Mouse (Mus musculus): Measurements from ENCODE around the gene Mrpl48.
A peak's percentile ranks its signal among the peaks of the same experiment; 100 is the strongest.

The Mrpl48 gene

DNA sequence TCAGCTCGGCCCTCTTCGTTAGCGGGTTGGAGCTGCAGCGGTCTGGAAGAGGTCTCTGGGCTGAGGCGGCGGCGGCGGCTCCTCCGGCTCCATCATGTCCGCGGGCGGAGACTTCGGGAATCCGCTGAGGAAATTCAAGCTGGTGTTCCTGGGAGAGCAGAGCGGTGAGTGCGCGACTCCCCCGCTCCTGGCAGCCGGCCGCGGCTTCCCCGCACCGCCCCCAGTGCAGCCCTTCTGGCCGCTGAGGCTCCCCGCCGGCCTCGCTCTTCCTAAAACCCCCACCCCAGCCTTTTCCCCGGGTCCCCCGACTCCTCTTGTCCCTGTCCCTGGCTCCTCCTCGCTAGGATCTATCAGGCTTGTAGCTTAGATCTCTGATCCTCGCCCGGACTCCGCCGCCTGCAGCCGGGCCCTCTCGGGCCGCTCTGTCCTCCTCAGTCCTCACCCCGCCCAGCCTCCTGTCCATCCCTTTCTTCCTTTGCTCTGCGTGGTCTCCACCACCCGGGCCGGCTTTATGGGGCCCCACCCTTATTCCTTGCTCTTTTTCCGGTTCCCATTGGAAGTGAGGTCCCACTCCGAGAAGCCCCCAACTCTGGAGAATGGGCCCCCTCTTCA, at the start of gene Mrpl48:
TSS of gene Mrpl48 (minus strand) at position 172 of the 612 bp plus-strand sequence.
- DNase-seq = peak; percentile 69

GRCm38 (mm10) chr7:100656739-100657138, 48.6 kb upstream of the Mrpl48 start:
- DNase-seq = no peak

DNA sequence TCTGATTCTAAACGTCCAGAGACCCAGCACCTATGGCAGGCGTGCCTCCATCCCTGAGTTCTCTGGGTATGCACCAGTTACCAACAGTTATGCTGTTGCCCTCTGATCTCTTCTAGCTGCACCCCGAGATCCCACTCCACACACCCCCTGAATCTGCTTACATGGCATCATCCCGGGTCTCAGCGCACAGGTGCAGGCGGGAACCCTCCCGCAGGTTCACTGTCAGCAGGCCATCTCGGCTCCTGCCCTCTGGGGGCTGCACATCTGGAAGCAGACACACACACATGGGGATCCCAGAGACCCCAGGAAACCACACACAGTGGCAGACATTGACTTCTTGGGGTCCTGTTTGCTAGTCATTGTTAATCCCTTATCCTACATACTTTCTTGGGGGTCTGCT, 46.3 kb upstream of the Mrpl48 start:
- no peak for DNase-seq

DNA sequence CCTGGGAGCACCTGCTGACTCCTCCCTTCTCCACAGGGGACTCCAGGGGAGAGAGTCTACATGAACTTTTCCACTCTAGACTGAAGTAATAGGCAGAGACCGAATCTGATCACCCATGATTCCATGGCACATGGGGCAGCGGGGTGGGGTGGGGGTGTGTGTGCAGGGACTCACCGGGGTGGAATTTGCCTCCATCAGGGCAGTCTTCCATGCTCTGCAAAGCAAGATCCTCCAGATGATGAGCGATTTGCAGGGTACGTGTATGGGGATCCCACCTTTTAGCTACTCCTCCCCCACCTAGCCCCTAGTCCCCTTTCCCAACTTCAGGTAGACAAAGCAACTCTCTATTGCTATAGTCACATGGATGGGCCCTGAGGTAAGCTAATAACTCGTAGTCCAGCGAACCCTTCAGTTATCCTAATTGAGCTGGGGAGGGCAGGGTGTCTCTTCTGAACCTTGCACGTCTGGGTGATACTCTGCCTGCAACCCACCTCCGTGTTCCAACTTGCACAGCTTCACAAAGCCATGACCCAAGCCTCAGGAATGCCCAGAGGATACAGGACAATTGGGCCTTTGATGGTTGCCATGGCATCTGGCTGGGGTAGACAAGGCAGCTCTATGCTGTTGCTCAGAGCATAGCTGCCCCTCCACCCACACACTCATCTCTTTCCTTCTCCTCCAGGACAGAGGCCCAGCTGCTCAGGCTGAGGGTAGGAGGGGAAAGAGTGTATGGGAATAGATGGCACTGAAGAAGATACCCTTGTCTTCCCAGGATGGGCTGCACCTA, 45.6 kb upstream of the Mrpl48 start:
- DNase-seq = peak; percentile 37

- no peak for DNase-seq
These were observed 42.9 kb upstream of the Mrpl48 start for GRCm38 (mm10) chr7:100651011-100651410.

- DNase-seq = no peak
These were observed 42.3 kb upstream of the Mrpl48 start for GRCm38 (mm10) chr7:100650421-100650820.

- no peak for DNase-seq
These were observed 41.7 kb upstream of the Mrpl48 start for GRCm38 (mm10) chr7:100649826-100650225.

GRCm38 (mm10) chr7:100649095-100649494, 41.0 kb upstream of the Mrpl48 start:
- no peak for DNase-seq

DNA sequence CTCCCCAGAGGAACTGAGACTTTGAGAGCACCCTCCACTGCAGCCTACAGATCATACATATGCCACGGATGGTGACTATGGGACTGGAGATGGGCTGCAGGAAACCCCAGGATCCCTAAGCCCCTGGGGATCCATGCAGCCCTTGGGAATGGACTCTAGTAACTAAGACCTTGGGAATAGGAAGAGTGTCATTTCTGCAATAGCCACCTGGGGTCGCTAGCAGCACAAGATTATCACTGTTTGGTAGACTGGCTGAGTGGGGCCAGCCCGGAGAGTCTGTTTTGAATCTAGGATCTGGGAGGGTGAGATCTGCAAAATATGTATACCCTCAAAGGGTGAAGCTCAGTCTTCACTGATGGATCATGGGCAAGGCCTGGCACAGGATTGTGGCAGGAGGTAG, 37.0 kb upstream of the Mrpl48 start:
- peak; percentile 71 for DNase-seq

GRCm38 (mm10) chr7:100642413-100642812, 34.3 kb upstream of the Mrpl48 start:
- no peak for DNase-seq

DNA sequence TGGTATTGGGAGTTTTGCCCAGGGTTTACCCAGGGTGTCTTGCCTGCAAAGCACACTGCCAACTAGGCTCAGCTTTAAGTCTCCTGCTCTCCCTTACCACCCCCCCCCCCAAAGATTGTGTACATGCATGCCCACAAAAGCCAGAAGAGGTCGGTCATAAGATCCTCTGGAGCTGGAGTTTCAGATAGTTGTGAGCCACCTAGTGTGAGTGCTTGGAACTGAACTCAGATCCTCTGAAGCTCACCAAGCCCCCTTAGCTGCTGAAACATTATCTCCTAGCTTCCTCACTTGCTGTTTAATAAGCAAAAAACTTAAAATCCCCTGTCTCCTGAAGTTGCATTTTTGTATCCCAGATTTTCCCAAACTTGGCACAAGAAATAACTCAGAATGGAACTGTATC, 29.6 kb upstream of the Mrpl48 start:
- no peak for DNase-seq

DNA sequence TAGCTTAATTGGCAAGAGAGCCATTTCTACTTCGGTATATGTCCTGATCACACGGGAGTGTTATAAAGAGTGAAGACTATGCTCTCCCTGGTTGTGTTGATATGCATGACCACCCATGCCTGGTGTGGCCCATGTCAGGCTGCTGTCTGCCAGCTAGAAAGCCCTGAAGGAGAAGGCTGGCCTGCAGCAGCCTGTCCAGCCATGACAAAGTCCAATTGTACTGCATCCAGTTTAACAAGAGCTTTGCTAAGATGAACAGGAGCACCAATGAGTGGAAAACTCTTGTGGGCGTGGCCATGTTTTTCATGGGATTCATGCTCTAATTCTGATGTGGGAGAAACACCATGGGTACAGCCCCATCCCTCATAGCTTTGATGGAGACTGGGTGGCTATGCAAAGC, 16.4 kb upstream of the Mrpl48 start:
- DNase-seq = no peak

- DNase-seq = no peak
These were observed 14.2 kb upstream of the Mrpl48 start for GRCm38 (mm10) chr7:100622277-100622676.

GRCm38 (mm10) chr7:100616121-100616857, 8.2 kb upstream of the Mrpl48 start:
- DNase-seq = no peak

- DNase-seq = no peak
These were observed 809 bp upstream of the Mrpl48 start for GRCm38 (mm10) chr7:100608910-100609309.

- DNase-seq = peak; percentile 97
These were observed 629 bp downstream of the Mrpl48 start, which contains the start of gene Rab6a for GRCm38 (mm10) chr7:100607214-100608129. Rab6a (plus strand) TSS chr7:100607410.

DNA sequence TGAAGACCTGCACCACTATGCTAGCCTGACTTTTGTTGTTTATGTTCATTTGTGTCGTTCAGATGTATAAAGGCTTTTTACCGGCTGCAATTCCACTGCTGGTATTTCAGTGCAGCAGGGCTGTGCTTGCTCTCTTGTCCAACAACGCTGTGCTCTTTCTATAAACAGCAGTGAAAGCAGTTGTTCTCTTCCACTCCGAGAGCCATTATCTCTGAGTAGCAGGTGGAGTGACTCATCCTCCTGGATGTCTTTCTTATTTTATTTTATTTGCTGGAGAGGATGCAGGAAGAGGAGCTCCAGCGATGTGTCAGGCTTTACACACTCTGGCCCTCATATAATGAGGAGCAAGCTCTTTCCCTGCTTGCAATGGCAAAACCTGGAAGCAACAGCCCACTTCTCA, 7.9 kb downstream of the Mrpl48 start:
- no peak for DNase-seq

DNA sequence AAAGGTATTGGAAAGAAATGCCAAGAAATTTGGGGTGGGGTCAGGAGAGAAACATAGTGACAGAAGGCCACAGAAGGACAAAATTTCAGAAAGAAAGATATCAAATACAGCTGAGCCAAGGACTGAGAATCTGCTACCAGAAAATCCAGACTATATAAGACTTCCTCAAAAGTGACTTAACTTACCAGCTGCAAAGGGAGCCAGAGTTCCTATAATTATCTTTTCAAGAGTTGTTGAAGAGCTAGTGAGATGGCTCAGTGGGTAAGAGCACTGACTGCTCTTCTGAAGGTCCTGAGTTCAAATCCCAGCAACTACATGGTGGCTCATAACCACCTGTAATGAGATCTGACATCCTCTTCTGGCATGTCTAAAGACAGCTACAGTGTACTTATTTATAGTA, 14.8 kb downstream of the Mrpl48 start:
- no peak for DNase-seq

DNA sequence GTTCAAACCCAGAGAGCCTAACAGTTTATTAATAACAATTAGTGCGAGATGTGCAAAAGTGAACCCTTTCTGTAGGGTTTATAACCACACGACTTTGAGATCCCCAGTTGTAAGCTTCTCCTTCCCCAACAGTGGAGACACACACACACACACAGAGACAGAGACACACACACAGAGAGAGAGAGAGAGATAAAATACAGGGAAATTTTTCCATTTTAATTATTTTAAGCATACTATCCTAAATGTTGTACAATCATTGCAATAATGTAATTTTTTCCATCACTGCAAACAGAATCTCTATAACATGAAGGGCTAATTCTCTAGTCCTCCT, 16.6 kb downstream of the Mrpl48 start:
- no peak for DNase-seq

DNA sequence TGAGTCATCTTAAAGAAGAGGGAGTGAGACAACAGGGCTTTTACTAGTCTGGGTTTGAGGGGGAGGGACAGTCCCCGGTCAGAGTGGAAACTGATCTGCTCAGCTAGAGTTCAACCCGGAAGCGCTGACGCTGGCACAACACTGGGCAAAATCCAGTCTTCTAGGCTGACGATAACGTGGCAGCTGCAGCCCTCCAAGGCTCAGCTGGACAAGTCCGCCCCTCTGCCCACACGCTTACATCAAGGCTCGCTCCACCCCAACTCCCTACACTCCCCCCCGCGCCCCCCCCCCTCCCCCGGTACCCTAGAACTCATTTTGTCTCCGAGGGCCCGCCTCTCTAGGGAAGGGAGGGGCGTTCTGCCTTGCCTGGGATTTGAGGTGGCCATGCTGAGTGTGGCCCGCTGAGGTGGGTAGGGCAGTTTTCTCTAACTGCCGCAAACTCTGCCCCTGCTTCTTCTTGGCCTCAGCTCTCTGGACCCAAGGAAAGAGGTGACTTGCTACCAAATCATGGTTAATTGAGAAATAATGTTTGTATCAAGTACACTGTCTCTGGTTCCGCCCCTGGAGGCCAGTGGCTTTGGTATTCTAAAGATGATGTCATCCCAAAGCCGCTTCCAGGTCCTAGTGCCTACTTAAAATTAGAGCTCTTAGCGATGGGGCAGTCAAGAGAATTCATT, 17.1 kb downstream of the Mrpl48 start:
- peak; percentile 66 for DNase-seq

DNA sequence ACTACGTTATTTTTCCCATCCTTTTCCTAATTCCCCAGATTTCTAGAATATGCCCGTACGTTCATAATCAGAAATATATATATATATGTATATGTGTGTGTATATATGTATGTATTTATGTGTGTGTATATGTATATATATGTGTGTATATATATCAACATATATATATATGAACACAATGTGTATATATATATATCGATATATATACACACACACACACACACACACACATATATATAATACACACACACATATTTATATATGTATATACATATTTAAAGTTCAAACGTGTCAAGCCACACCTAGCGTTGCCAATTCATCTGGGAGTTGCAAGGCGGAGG, 17.6 kb downstream of the Mrpl48 start:
- no peak for DNase-seq

DNA sequence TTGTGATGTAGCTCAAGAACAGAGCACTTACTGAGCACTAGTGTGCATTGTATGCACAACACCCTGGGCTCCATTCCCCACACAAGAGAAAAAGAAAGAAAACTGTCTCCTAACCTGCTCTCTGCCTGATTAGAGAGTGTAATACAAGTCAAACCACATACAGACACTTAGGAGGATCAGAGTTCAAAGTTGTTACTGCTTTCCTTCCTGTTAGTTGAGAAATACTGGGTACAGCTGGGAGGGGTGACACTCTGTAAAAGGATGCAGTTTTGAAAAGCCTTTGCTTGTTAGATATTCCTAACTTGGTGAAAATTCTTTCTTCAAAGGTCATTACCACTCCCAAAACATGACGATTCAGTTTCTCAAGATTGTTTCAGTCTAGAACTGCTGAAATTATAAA, 18.3 kb downstream of the Mrpl48 start:
- no peak for DNase-seq

All from right cerebral cortex, postnatal 14 days (tissue).